Mouse (Mus musculus): ENCODE results near the gene Uhrf1bp1. TPM values are rescaled to one million over a fixed set of nuclear protein-coding genes. Genes with fewer than 3 reads are reported as not detected.

The Uhrf1bp1 gene
- polyA plus RNA-seq, 1 experiment from 2014 or later = 2.4 TPM

DNA sequence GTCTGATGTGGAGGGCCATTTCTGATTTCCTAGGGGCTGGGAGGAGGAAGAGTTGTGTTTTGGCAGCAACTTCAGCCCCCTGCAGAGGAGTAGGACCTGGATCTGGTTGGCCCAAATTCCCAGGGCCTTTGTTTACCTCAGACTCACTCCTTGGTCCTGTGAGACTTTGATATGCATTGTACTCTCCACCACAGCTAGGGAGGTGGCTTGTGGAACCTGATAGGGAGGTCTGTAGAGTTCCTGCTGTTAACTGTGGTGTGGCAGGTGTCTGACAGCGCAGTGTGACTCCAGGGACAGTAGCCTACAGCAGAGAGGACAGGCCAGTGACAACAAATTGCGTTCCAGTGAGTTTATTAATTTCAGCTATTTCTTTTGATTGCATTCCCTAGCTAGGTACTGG, 2.9 kb downstream of the Uhrf1bp1 start:
- Histone ChIP-seq H3K4me3 (ENCODE audit: low read length) (no peak overlapping the region), H3K36me3 (ENCODE audit: control insufficient read depth, insufficient read depth) (no peaks in the 10 kb centered on the region), H3K9me3 (replicated peaks; ENCODE audit: control insufficient read depth, low read length) (no peaks in the 10 kb centered on the region), H3K27me3 (ENCODE audit: control insufficient read depth, insufficient read depth, low read length) (no peaks in the 10 kb centered on the region), H3K27ac (ENCODE audit: low read length) (no peak overlapping the region), H3K9ac (ENCODE audit: low read length) (no peak overlapping the region), H3K4me1 (ENCODE audit: control insufficient read depth, insufficient read depth, low read length) (peaks cover 12% of the 10 kb centered on the region), H3K4me2 (ENCODE audit: low read depth, low read length) (no peak overlapping the region)
- 61% methylated on average over 2 of the region's 2 CpGs for WGBS
- no peak for ATAC-seq (replicated peaks; ENCODE audit: extremely low read depth, insufficient read depth, low FRiP score)

DNA sequence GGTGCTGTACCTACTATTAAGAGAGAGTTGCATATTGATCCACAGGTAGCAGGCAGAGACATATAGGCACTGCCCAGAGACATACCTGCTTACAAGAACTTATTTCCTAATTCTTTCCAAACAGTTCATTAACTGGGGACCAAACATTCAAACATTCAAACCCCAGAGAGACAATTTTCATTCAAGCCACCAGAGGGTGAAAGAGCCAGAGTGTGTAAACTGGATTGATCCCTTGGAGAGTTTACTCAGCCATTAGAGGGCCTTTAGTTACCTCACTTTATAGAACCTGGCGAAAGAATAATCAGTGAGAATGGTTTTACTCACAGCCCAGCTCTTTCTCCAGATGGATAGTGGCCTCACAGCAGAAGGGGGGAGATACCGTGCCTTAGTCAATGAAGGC, 9.2 kb downstream of the Uhrf1bp1 start:
- no peaks in the 10 kb centered on the region for H3K9me3 ChIP-seq (replicated peaks; ENCODE audit: control insufficient read depth, low read length)
- H3K27me3 ChIP-seq (ENCODE audit: control insufficient read depth, insufficient read depth, low read length) = no peaks in the 10 kb centered on the region
- no peak overlapping the region for H3K27ac ChIP-seq (ENCODE audit: low read length)
- H3K9ac ChIP-seq (ENCODE audit: low read length) = no peak overlapping the region
- H3K4me2 ChIP-seq (ENCODE audit: low read depth, low read length) = no peak overlapping the region
- no peaks in the 10 kb centered on the region for H3K36me3 ChIP-seq (ENCODE audit: control insufficient read depth, insufficient read depth)
- peaks cover 10% of the 10 kb centered on the region; the same call in 1 of the 2 replicates for H3K4me1 ChIP-seq (ENCODE audit: control insufficient read depth, insufficient read depth, low read length)
- ATAC-seq (replicated peaks; ENCODE audit: extremely low read depth, insufficient read depth, low FRiP score) = no peak
- no peak overlapping the region for H3K4me3 ChIP-seq (ENCODE audit: low read length)
- 81% methylated on average over 2 of the region's 2 CpGs for WGBS

DNA sequence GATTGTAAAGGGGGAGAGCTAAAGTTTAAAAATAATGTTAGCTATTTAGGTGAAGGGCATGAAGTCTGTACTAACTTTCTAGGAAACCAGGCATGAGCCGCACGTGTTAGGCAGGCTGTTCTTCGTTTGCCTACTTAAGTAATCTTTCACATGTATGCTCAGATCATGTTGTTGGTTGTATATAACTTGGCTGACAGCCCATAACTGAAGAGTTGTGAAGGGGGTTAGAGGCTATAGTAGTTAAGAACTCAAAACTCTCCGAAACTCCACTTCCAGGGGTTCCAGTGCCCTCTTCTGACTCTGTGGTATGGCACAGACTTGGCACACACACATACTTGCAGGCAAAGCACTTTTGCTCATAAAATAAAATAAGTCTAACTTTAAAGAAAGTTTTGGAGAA, 10.5 kb downstream of the Uhrf1bp1 start:
- no peaks in the 10 kb centered on the region for H3K36me3 ChIP-seq (ENCODE audit: control insufficient read depth, insufficient read depth)
- no peak for ATAC-seq (replicated peaks; ENCODE audit: extremely low read depth, insufficient read depth, low FRiP score)

DNA sequence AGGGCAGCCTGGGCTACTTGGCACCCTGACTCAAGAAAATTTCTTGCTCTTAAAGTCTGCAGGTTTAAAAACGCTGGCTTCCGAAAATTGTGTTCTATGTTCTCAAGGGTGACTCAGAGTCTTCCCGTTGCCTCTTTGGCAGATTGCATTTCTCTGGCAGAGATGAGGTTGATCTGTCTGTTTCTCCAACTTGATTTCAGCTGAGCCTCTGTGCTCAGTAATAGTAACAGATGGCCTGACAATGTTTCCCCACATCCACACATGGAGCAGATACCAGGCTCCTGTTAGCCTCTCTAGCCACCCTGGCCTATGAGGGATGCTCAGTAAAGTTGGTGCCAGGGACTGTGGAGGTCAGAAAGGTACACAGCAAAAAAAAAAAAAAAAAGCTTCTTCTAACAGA, 15.6 kb downstream of the Uhrf1bp1 start:
- no peaks in the 10 kb centered on the region for H3K9me3 ChIP-seq (replicated peaks; ENCODE audit: control insufficient read depth, low read length)
- no peaks in the 10 kb centered on the region for H3K27me3 ChIP-seq (ENCODE audit: control insufficient read depth, insufficient read depth, low read length)
- 91% methylated on average over 3 of the region's 3 CpGs for WGBS
- no peak for ATAC-seq (replicated peaks; ENCODE audit: extremely low read depth, insufficient read depth, low FRiP score)
- peaks cover 6% of the 10 kb centered on the region for H3K4me1 ChIP-seq (ENCODE audit: control insufficient read depth, insufficient read depth, low read length)
- H3K4me3 ChIP-seq (ENCODE audit: low read length) = no peak overlapping the region
- no peaks in the 10 kb centered on the region for H3K36me3 ChIP-seq (ENCODE audit: control insufficient read depth, insufficient read depth)
- no peak overlapping the region for H3K4me2 ChIP-seq (ENCODE audit: low read depth, low read length)
- H3K27ac ChIP-seq (ENCODE audit: low read length) = no peak overlapping the region
- H3K9ac ChIP-seq (ENCODE audit: low read length) = no peak overlapping the region

More for the DNA sequence above, 10.5 kb downstream of the Uhrf1bp1 start:
- Histone ChIP-seq H3K4me1 (ENCODE audit: control insufficient read depth, insufficient read depth, low read length) (peaks cover 10% of the 10 kb centered on the region; the same call in 1 of the 2 replicates), H3K9ac (ENCODE audit: low read length) (no peak overlapping the region), H3K27me3 (ENCODE audit: control insufficient read depth, insufficient read depth, low read length) (no peaks in the 10 kb centered on the region), H3K4me2 (ENCODE audit: low read depth, low read length) (no peak overlapping the region), H3K27ac (ENCODE audit: low read length) (no peak overlapping the region), H3K9me3 (replicated peaks; ENCODE audit: control insufficient read depth, low read length) (no peaks in the 10 kb centered on the region), H3K4me3 (ENCODE audit: low read length) (no peak overlapping the region)
- 58% methylated on average over 4 of the region's 4 CpGs for WGBS

DNA sequence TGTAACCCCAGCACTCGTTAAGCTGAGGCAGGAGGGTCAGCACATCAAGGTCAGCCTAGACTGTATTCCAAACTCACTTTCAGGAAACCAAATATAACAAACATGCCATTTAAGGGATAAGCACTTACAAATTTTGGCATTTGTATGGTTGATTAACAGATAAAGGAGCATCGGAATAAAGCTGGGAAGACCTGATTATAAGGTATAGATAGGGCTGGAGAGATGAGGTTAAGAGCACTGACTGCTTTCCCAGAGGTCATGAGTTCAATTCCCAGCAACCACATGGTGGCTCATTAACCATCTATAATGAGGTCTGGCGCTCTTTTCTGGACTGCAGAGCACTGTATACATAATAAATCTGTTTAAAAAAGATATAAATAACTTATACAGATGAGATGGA, 17.3 kb downstream of the Uhrf1bp1 start:
- Histone ChIP-seq H3K36me3 (ENCODE audit: control insufficient read depth, insufficient read depth) (no peaks in the 10 kb centered on the region), H3K27me3 (ENCODE audit: control insufficient read depth, insufficient read depth, low read length) (no peaks in the 10 kb centered on the region), H3K4me3 (ENCODE audit: low read length) (no peak overlapping the region), H3K27ac (ENCODE audit: low read length) (no peak overlapping the region), H3K4me1 (ENCODE audit: control insufficient read depth, insufficient read depth, low read length) (peaks cover 5% of the 10 kb centered on the region), H3K9ac (ENCODE audit: low read length) (no peak overlapping the region), H3K4me2 (ENCODE audit: low read depth, low read length) (no peak overlapping the region), H3K9me3 (replicated peaks; ENCODE audit: control insufficient read depth, low read length) (no peaks in the 10 kb centered on the region)
- 72% methylated on average over 3 of the region's 3 CpGs for WGBS
- no peak for ATAC-seq (replicated peaks; ENCODE audit: extremely low read depth, insufficient read depth, low FRiP score)

DNA sequence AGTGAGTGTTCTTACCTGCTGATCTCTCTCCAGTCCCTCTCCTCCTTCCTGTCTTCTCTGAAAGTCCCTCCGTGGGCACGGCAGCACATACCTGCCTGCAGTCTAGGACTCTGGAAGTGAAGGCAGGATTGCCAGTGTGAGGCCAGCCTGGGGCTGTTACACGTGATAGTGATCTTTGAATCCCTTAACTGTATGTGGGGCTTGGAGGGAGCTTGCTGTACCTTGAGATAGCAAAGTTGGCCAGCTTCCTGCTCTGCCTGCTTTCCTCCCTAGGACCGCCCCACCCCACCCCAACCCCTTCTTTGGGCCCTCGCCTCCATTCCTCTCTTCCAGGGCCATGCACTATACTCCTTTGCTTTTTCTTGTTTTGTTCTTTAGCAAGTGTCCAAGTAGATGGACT, 18.3 kb downstream of the Uhrf1bp1 start:
- H3K27ac ChIP-seq (ENCODE audit: low read length) = no peak overlapping the region
- H3K27me3 ChIP-seq (ENCODE audit: control insufficient read depth, insufficient read depth, low read length) = no peaks in the 10 kb centered on the region
- ATAC-seq (replicated peaks; ENCODE audit: extremely low read depth, insufficient read depth, low FRiP score) = no peak
- H3K9me3 ChIP-seq (replicated peaks; ENCODE audit: control insufficient read depth, low read length) = no peaks in the 10 kb centered on the region
- H3K9ac ChIP-seq (ENCODE audit: low read length) = peak overlapping the region; percentile 23; the same call in 1 of the 2 replicates
- 39% methylated on average over 5 of the region's 5 CpGs for WGBS
- H3K4me3 ChIP-seq (ENCODE audit: low read length) = no peak overlapping the region
- H3K4me1 ChIP-seq (ENCODE audit: control insufficient read depth, insufficient read depth, low read length) = peaks cover 5% of the 10 kb centered on the region
- no peak overlapping the region for H3K4me2 ChIP-seq (ENCODE audit: low read depth, low read length)
- peaks cover 3% of the 10 kb centered on the region; the same call in 1 of the 2 replicates for H3K36me3 ChIP-seq (ENCODE audit: control insufficient read depth, insufficient read depth)

DNA sequence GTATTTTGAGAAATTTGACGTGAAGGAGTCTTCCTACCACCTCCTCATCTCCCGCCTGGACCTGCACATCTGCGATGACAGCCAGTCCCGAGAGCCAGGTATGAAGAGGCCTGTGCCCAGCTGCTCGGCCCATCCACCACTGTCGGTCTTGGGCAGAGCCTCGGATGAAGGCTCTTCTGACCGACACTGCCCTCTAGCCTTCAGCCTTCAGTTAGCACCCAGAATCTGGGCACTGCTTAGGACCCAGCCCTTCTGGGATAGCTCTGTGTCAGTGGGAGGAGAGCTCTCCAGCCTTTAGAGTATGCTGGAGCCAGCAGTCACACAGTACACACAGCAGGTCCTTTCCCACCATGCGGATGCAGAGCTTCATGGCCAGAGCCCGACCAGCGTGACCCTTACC, 25.3 kb downstream of the Uhrf1bp1 start:
- Histone ChIP-seq H3K9me3 (replicated peaks; ENCODE audit: control insufficient read depth, low read length) (no peaks in the 10 kb centered on the region), H3K36me3 (ENCODE audit: control insufficient read depth, insufficient read depth) (peaks cover 23% of the 10 kb centered on the region), H3K4me3 (ENCODE audit: low read length) (no peak overlapping the region), H3K4me2 (ENCODE audit: low read depth, low read length) (no peak overlapping the region), H3K27me3 (ENCODE audit: control insufficient read depth, insufficient read depth, low read length) (no peaks in the 10 kb centered on the region), H3K4me1 (ENCODE audit: control insufficient read depth, insufficient read depth, low read length) (peaks cover 2% of the 10 kb centered on the region; the same call in 1 of the 2 replicates), H3K27ac (ENCODE audit: low read length) (no peak overlapping the region), H3K9ac (ENCODE audit: low read length) (no peak overlapping the region)
- 61% methylated on average over 11 of the region's 11 CpGs for WGBS
- no peak for ATAC-seq (replicated peaks; ENCODE audit: extremely low read depth, insufficient read depth, low FRiP score)

DNA sequence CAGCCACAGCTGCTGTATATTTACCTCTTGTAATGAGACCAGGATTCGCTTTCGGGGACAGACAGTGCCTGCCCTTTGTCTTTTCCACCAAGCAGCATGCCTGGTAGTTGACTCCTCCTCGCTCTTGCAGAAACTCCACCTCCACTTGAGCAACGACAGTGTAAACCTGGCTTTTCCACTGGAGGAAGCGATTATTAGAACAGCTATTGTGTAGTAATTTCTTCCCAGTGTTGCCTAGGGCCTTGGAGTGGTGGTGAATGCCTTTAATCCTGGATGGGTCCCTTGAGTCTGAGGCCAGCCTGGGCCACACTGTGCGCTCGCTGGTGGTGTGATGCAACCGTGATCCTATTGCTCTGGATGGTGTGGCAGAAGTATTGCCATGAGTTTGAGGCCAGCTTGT, 26.9 kb downstream of the Uhrf1bp1 start:
- Histone ChIP-seq H3K4me2 (ENCODE audit: low read depth, low read length) (no peak overlapping the region), H3K4me3 (ENCODE audit: low read length) (no peak overlapping the region), H3K9me3 (replicated peaks; ENCODE audit: control insufficient read depth, low read length) (no peaks in the 10 kb centered on the region), H3K4me1 (ENCODE audit: control insufficient read depth, insufficient read depth, low read length) (peaks cover 6% of the 10 kb centered on the region; the same call in 1 of the 2 replicates), H3K27me3 (ENCODE audit: control insufficient read depth, insufficient read depth, low read length) (no peaks in the 10 kb centered on the region), H3K9ac (ENCODE audit: low read length) (no peak overlapping the region), H3K27ac (ENCODE audit: low read length) (no peak overlapping the region), H3K36me3 (ENCODE audit: control insufficient read depth, insufficient read depth) (peaks cover 27% of the 10 kb centered on the region)
- ATAC-seq (replicated peaks; ENCODE audit: extremely low read depth, insufficient read depth, low FRiP score) = no peak
- 85% methylated on average over 8 of the region's 8 CpGs for WGBS

DNA sequence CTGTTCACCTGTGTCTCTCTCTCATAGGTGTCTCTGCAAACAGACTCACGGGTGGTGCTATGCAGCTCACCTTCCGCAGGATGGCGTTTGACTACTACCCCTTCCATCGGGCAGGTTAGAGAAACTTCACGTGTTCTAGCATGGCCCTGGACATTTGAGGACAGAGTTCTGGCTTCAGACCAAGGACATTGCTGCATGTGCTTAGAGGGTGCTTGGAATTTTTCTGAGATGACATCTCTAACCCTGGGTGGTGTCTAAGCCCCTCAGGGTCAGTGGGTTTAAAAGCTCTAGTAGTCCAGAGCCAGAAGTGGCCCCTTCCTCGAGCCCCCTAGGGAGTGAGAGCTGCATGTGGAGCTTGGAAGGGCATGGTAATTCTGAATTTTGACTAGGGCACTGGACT, 27.8 kb downstream of the Uhrf1bp1 start:
- Histone ChIP-seq H3K36me3 (ENCODE audit: control insufficient read depth, insufficient read depth) (peaks cover 27% of the 10 kb centered on the region), H3K27me3 (ENCODE audit: control insufficient read depth, insufficient read depth, low read length) (no peaks in the 10 kb centered on the region), H3K4me3 (ENCODE audit: low read length) (no peak overlapping the region), H3K9ac (ENCODE audit: low read length) (no peak overlapping the region), H3K27ac (ENCODE audit: low read length) (no peak overlapping the region), H3K9me3 (replicated peaks; ENCODE audit: control insufficient read depth, low read length) (no peaks in the 10 kb centered on the region), H3K4me1 (ENCODE audit: control insufficient read depth, insufficient read depth, low read length) (peaks cover 6% of the 10 kb centered on the region; the same call in 1 of the 2 replicates), H3K4me2 (ENCODE audit: low read depth, low read length) (no peak overlapping the region)
- 85% methylated on average over 6 of the region's 6 CpGs for WGBS
- no peak for ATAC-seq (replicated peaks; ENCODE audit: extremely low read depth, insufficient read depth, low FRiP score)
